Mouse (Mus musculus) kidney, embryonic 14.5 days (tissue): ENCODE data around the gene Try10. TPM values are rescaled to one million over a fixed set of nuclear protein-coding genes. Genes with fewer than 3 reads are reported as not detected.
"Not testable (repeated sequence)": the region's sequence is repeated elsewhere in the genome, so short reads cannot be mapped to it uniquely, and the experiment has no call there.

Experiments
- ATAC-seq: fragments of 200-750 bp; cut with Nextera tagmentation; 2 replicates; pipeline ENCODE4 v1.8.0; 2017; ENCODE audit warnings: moderate number of reproducible peaks, mild to moderate bottlenecking, moderate TSS enrichment, moderate library complexity; ENCODE audit not compliant: low FRiP score, low TSS enrichment
- H3K27ac ChIP-seq: fragments of 300-500 bp; sonication (generic); 2 replicates; pipeline ENCODE4 v1.5.1; 2014; ENCODE audit warnings: low read depth, mild to moderate bottlenecking, low read length, moderate library complexity, mixed read lengths
- H3K27me3 ChIP-seq: fragments of 300-500 bp; sonication (generic); 2 replicates; pipeline ENCODE4 v1.6.1; 2014; ENCODE audit warnings: mild to moderate bottlenecking, low read length; ENCODE audit not compliant: control insufficient read depth, insufficient read depth
- H3K36me3 ChIP-seq: fragments of 300-500 bp; sonication (generic); 2 replicates; pipeline ENCODE4 v1.6.1; 2014; ENCODE audit warnings: low read length, mixed read lengths; ENCODE audit not compliant: control insufficient read depth, insufficient read depth
- H3K4me1 ChIP-seq: fragments of 300-500 bp; sonication (generic); 2 replicates; pipeline ENCODE4 v1.6.1; 2014; ENCODE audit warnings: low read length, mixed read lengths; ENCODE audit not compliant: control insufficient read depth, insufficient read depth
- H3K4me2 ChIP-seq: fragments of 300-500 bp; sonication (generic); replicated peaks from 2 replicates; pipeline ENCODE4 v1.6.1; 2014; ENCODE audit warnings: low read depth, mild to moderate bottlenecking, low read length
- H3K4me3 ChIP-seq: fragments of 300-500 bp; sonication (generic); 2 replicates; pipeline ENCODE4 v1.5.1; 2014; ENCODE audit warnings: mild to moderate bottlenecking, low read length
- H3K9ac ChIP-seq: fragments of 300-500 bp; sonication (generic); 2 replicates; pipeline ENCODE4 v1.6.1; 2014; ENCODE audit warnings: low read depth, mild to moderate bottlenecking, low read length, moderate library complexity
- H3K9me3 ChIP-seq: fragments of 300-500 bp; sonication (generic); 2 replicates; pipeline ENCODE4 v1.6.1; 2016; ENCODE audit warnings: low read length; ENCODE audit not compliant: control insufficient read depth
- WGBS: fragments of 180-500 bp; shearing (Covaris S2); extraction: QIAGEN DNeasy Blood & Tissue Kit; methylation state at CpG from one replicate; pipeline ENCODE4 v1.1.7; 2014; 5-methylcytosine and 5-hydroxymethylcytosine counted together
- polyA plus RNA-seq: library from polyadenylated mRNA; unstranded; fragments of >200 nt; fragmentation: Nextera tagmentation; extraction: Ambion mirVana; gene quantifications from 2 replicates; pipeline ENCODE4 v1.2.1, GENCODE M21; 2014

Gene Try10
- not detected in 2 replicates for polyA plus RNA-seq

GRCm38 (mm10) chr6:41353932-41354331 lies at the start of gene Try10:
Gene Try10, plus strand, starts transcription at chr6:41354105.
- Histone ChIP-seq H3K4me1 (no peaks in the 10 kb centered on the region), H3K27me3 (no peaks in the 10 kb centered on the region), H3K4me3 (no peak within 1 kb of the TSS), H3K9me3 (no peaks in the 10 kb centered on the region), H3K27ac (no peak within 1 kb of the TSS), H3K4me2 (no peak within 1 kb of the TSS), H3K36me3 (no peaks in the 10 kb centered on the region), H3K9ac (no peak within 1 kb of the TSS)
- 92% methylated on average over 2 of the region's 2 CpGs for WGBS
- ATAC-seq, result no peak

GRCm38 (mm10) chr6:41316741-41317140 lies 37.2 kb upstream of the Try10 start, which contains the start of gene Try5:
Gene Try5, minus strand, starts transcription at chr6:41316841.
- not testable (repeated sequence) for H3K27ac ChIP-seq, H3K4me3 ChIP-seq, H3K4me2 ChIP-seq, H3K27me3 ChIP-seq, H3K36me3 ChIP-seq, ATAC-seq, H3K4me1 ChIP-seq, H3K9me3 ChIP-seq, H3K9ac ChIP-seq
- WGBS, result 66% methylated on average over 3 of the region's 3 CpGs

- H3K4me1 ChIP-seq, H3K9ac ChIP-seq, H3K4me2 ChIP-seq, H3K36me3 ChIP-seq, H3K4me3 ChIP-seq, H3K27ac ChIP-seq, H3K9me3 ChIP-seq, H3K27me3 ChIP-seq, ATAC-seq: not testable (repeated sequence)
- WGBS, result 83% methylated on average over 1 of the region's 2 CpGs
Observed at GRCm38 (mm10) chr6:41373772-41374171, 19.9 kb downstream of the Try10 start.

GRCm38 (mm10) chr6:41377578-41377977 lies 23.7 kb downstream of the Try10 start, which contains the start of gene Prss3:
Gene Prss3, minus strand, starts transcription at chr6:41377678.
- not testable (repeated sequence) for H3K9me3 ChIP-seq, H3K36me3 ChIP-seq, H3K4me3 ChIP-seq, H3K4me1 ChIP-seq, H3K27me3 ChIP-seq, H3K4me2 ChIP-seq, H3K27ac ChIP-seq, H3K9ac ChIP-seq, ATAC-seq

GRCm38 (mm10) chr6:41386781-41387180 lies 32.9 kb downstream of the Try10 start:
- no peak for ATAC-seq
- Histone ChIP-seq H3K9ac (no peak overlapping the region), H3K36me3 (no peaks in the 10 kb centered on the region), H3K27ac (no peak overlapping the region), H3K9me3 (no peaks in the 10 kb centered on the region), H3K4me1 (no peaks in the 10 kb centered on the region), H3K27me3 (no peaks in the 10 kb centered on the region), H3K4me2 (no peak overlapping the region), H3K4me3 (no peak overlapping the region)
- WGBS, result 83% methylated on average over 2 of the region's 2 CpGs

- not testable (repeated sequence) for H3K9me3 ChIP-seq, H3K4me1 ChIP-seq, H3K36me3 ChIP-seq, ATAC-seq, H3K27ac ChIP-seq, H3K27me3 ChIP-seq, H3K4me3 ChIP-seq, H3K4me2 ChIP-seq, H3K9ac ChIP-seq
- WGBS, result 77% methylated on average over 1 of the region's 1 CpGs
Observed at GRCm38 (mm10) chr6:41391640-41392039, 37.7 kb downstream of the Try10 start.

- H3K4me1 ChIP-seq, H3K36me3 ChIP-seq, ATAC-seq, H3K27ac ChIP-seq, H3K9ac ChIP-seq, H3K4me3 ChIP-seq, H3K4me2 ChIP-seq, H3K27me3 ChIP-seq, H3K9me3 ChIP-seq: not testable (repeated sequence)
Observed at GRCm38 (mm10) chr6:41392056-41392455, 38.2 kb downstream of the Try10 start, which contains the start of gene Gm5771. Gene Gm5771, plus strand, starts transcription at chr6:41392356.

Other genes starting within 250 kb of the Try10 start
- not detected in 2 replicates for gene Try4, start 51.8 kb upstream of the Try10 start, polyA plus RNA-seq
- gene Try5, start 37.3 kb upstream of the Try10 start, polyA plus RNA-seq, result not detected in 2 replicates
- gene Prss3, start 23.6 kb downstream of the Try10 start, polyA plus RNA-seq, result not detected in 2 replicates
- gene Gm5771, start 38.3 kb downstream of the Try10 start, polyA plus RNA-seq, result not detected in 2 replicates
- not detected in 2 replicates for gene Gm10334, start 92.0 kb downstream of the Try10 start, polyA plus RNA-seq
- gene Prss1, start 104.8 kb downstream of the Try10 start, polyA plus RNA-seq, result not detected in 2 replicates
- gene Prss2, start 167.7 kb downstream of the Try10 start, polyA plus RNA-seq, result not detected in 2 replicates